Mouse (Mus musculus): ENCODE measurements around the gene Mad2l2.

DNA sequence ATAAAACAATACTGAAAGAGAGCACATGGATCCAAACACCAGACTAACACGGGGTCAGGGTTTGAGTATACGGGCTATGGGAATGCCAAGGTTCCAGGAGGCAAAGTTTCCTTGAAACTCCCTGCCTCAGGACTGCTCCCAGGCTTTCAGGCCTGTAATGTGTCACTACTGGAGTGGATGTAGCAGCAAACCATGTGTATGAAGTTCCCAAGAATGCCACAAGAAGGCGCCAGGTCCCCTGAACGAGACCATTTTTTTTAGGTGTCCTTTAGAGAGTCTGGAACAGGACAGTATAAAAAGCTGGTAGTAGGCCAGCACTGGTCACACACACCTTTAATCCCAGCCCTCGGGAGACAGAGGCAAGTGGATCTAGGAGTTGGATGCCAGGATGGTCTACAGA is 36.0 kb upstream of the Mad2l2 start:
- TF ChIP-seq CTCF (IDR thresholded peaks at IDR 0.05; ENCODE audit: insufficient read depth, low read length) (no peak), POLR2A (IDR thresholded peaks at IDR 0.05; ENCODE audit: borderline replicate concordance, extremely low read depth, low read depth, low read length) (no peak)
